Mouse (Mus musculus): Measurements from ENCODE around the gene Gm5244. TPM values are rescaled to one million over a fixed set of nuclear protein-coding genes. Genes with fewer than 3 reads are reported as not detected.

The Gm5244 gene
- polyA plus RNA-seq, 1 experiment from 2014 or later: not detected

Other genes starting within 250 kb of the Gm5244 start
- gene Gm4952, start 246.7 kb upstream of the Gm5244 start, polyA plus RNA-seq (2015; fragmentation: Nextera tagmentation; extraction: Ambion mirVana): 0.13 TPM in 1 of 2 replicates, not detected in the other
- 0.12 TPM in 1 of 2 replicates, not detected in the other for gene Glyat, start 213.4 kb upstream of the Gm5244 start, polyA plus RNA-seq (2015; fragmentation: Nextera tagmentation; extraction: Ambion mirVana)
- not detected in 2 replicates for gene Olfr1442, start 176.2 kb upstream of the Gm5244 start, polyA plus RNA-seq (2015; fragmentation: Nextera tagmentation; extraction: Ambion mirVana)
- not detected in 2 replicates for gene Olfr1443, start 168.6 kb upstream of the Gm5244 start, polyA plus RNA-seq (2015; fragmentation: Nextera tagmentation; extraction: Ambion mirVana)
- not detected in 2 replicates for gene Keg1, start 150.9 kb upstream of the Gm5244 start, polyA plus RNA-seq (2015; fragmentation: Nextera tagmentation; extraction: Ambion mirVana)
- gene Cntf, start 81.0 kb upstream of the Gm5244 start, polyA plus RNA-seq (2015; fragmentation: Nextera tagmentation; extraction: Ambion mirVana): 1.3 and 1.4 TPM in 2 replicates
- 14.3 and 15.0 TPM in 2 replicates for gene Zfp91, start 50.6 kb upstream of the Gm5244 start, polyA plus RNA-seq (2015; fragmentation: Nextera tagmentation; extraction: Ambion mirVana)
- 5.2 and 5.3 TPM in 2 replicates for gene Lpxn, start 50.5 kb upstream of the Gm5244 start, polyA plus RNA-seq (2015; fragmentation: Nextera tagmentation; extraction: Ambion mirVana)
- not detected in 2 replicates for gene Olfr1444, start 10.6 kb downstream of the Gm5244 start, polyA plus RNA-seq (2015; fragmentation: Nextera tagmentation; extraction: Ambion mirVana)
- not detected in 2 replicates for gene Olfr1445, start 37.2 kb downstream of the Gm5244 start, polyA plus RNA-seq (2015; fragmentation: Nextera tagmentation; extraction: Ambion mirVana)
- gene Olfr1446, start 46.8 kb downstream of the Gm5244 start, polyA plus RNA-seq (2015; fragmentation: Nextera tagmentation; extraction: Ambion mirVana): 0.11 and 0.23 TPM in 2 replicates
- 0.07 TPM in 1 of 2 replicates, not detected in the other for gene Olfr1447, start 57.1 kb downstream of the Gm5244 start, polyA plus RNA-seq (2015; fragmentation: Nextera tagmentation; extraction: Ambion mirVana)
- gene Olfr1448, start 77.7 kb downstream of the Gm5244 start, polyA plus RNA-seq (2015; fragmentation: Nextera tagmentation; extraction: Ambion mirVana): 0.09 TPM in 1 of 2 replicates, not detected in the other
- not detected in 2 replicates for gene Olfr1449, start 84.2 kb downstream of the Gm5244 start, polyA plus RNA-seq (2015; fragmentation: Nextera tagmentation; extraction: Ambion mirVana)
- gene Olfr1450, start 103.6 kb downstream of the Gm5244 start, polyA plus RNA-seq (2015; fragmentation: Nextera tagmentation; extraction: Ambion mirVana): not detected in 2 replicates
- gene Olfr1451, start 148.3 kb downstream of the Gm5244 start, polyA plus RNA-seq (2015; fragmentation: Nextera tagmentation; extraction: Ambion mirVana): not detected in 2 replicates
- gene Olfr1453, start 181.6 kb downstream of the Gm5244 start, polyA plus RNA-seq (2015; fragmentation: Nextera tagmentation; extraction: Ambion mirVana): not detected in 2 replicates
- not detected in 2 replicates for gene Olfr1454, start 213.9 kb downstream of the Gm5244 start, polyA plus RNA-seq (2015; fragmentation: Nextera tagmentation; extraction: Ambion mirVana)

All from embryonic facial prominence, embryonic 15.5 days (tissue).